Mouse (Mus musculus): ENCODE results near the gene Nfia.

GRCm38 (mm10) chr4:97879696-97880095 lies 107.2 kb downstream of the Nfia start:
- TF ChIP-seq CTCF (IDR thresholded peaks at IDR 0.05; ENCODE audit: borderline replicate concordance, insufficient read depth, low read depth, low read length) (no peak), POLR2A (IDR thresholded peaks at IDR 0.05; ENCODE audit: borderline replicate concordance, insufficient read depth, low read length) (no peak)
